Mouse (Mus musculus) forebrain, postnatal 0 days (tissue): ENCODE data around the gene Pde7b. TPM values are rescaled to one million over a fixed set of nuclear protein-coding genes. Genes with fewer than 3 reads are reported as not detected.

Source experiments
- ATAC-seq: fragments of 200-750 bp; cut with Nextera tagmentation; 2 replicates; pipeline ENCODE4 v1.8.0; 2017; ENCODE audit warnings: mild to moderate bottlenecking, moderate library complexity
- DNase-seq: peaks from one replicate; pipeline ENCODE4 v3.0.0-alpha.2; 2015
- H3K27ac ChIP-seq: fragments of 300-500 bp; sonication (generic); 2 replicates; pipeline ENCODE4 v1.5.1; 2014; ENCODE audit warnings: low read depth, mild to moderate bottlenecking, antibody characterized with exemption, low read length, moderate library complexity, mixed read lengths
- H3K27me3 ChIP-seq: fragments of 300-500 bp; sonication (generic); 2 replicates; pipeline ENCODE4 v1.6.1; 2014; ENCODE audit warnings: mild to moderate bottlenecking, low read length, mixed read lengths; ENCODE audit not compliant: insufficient read depth
- H3K36me3 ChIP-seq: fragments of 300-500 bp; sonication (generic); 2 replicates; pipeline ENCODE4 v1.6.1; 2014; ENCODE audit warnings: mild to moderate bottlenecking, moderate library complexity; ENCODE audit not compliant: insufficient read depth
- H3K4me1 ChIP-seq: fragments of 300-500 bp; sonication (generic); 2 replicates; pipeline ENCODE4 v1.6.1; 2014; ENCODE audit warnings: antibody characterized with exemption; ENCODE audit not compliant: insufficient read depth
- H3K4me2 ChIP-seq: fragments of 300-500 bp; sonication (generic); 2 replicates; pipeline ENCODE4 v1.6.1; 2014; ENCODE audit warnings: low read depth, mild to moderate bottlenecking, moderate library complexity
- H3K4me3 ChIP-seq: fragments of 300-500 bp; sonication (generic); 2 replicates; pipeline ENCODE4 v1.5.1; 2014; ENCODE audit warnings: low read depth, low read length, mixed read lengths
- H3K9ac ChIP-seq: fragments of 300-500 bp; sonication (generic); 2 replicates; pipeline ENCODE4 v1.6.1; 2014; ENCODE audit warnings: mild to moderate bottlenecking
- H3K9me3 ChIP-seq: fragments of 300-500 bp; sonication (generic); 2 replicates; pipeline ENCODE4 v1.6.1; 2016; ENCODE audit warnings: low read length
- CTCF ChIP-seq: sonication (generic); IDR thresholded peaks from 2 replicates; pipeline ENCODE4 v1.5.1; 2016; ENCODE audit warnings: antibody characterized with exemption, control low read depth, low read depth
- WGBS: fragments of 180-500 bp; shearing (Covaris S2); extraction: QIAGEN DNeasy Blood & Tissue Kit; methylation state at CpG from one replicate; pipeline ENCODE4 v1.1.7; 2014; 5-methylcytosine and 5-hydroxymethylcytosine counted together
- polyA plus RNA-seq: library from polyadenylated mRNA; unstranded; fragments of >200 nt; fragmentation: Nextera tagmentation; extraction: Ambion mirVana; gene quantifications from 2 replicates; pipeline ENCODE4 v1.2.1, GENCODE M21; 2015
- total RNA-seq: library from RNA; depleted of rRNA; stranded (reverse); fragments of >200 nt; gene quantifications from 2 replicates; pipeline ENCODE4 v1.2.3, GENCODE M21; 2014

The Pde7b gene
- total and polyA plus RNA-seq, 2 experiments from 2014 or later, result 2.4 to 9.4 TPM

DNA sequence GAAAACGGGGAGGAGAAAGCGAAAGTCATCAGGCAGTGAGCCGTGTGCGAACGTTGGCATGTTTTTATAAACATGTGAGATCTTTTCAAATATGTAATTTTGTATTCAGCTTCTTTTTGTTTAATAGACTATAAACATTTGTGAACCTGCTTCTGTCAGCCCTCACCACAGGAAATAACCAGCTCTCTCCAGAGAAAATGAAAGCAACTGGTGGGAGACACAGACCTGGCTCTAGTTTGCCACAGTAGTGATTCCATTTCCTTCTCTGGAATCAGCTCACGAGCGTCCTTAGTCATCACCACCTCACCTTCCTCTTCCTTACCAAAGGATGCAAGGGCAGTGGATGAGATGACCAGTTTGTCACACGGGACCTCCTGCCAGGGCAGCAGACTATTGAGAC is 252.9 kb downstream of the Pde7b start:
- WGBS, result 80% methylated on average over 8 of the region's 8 CpGs
- Histone ChIP-seq H3K27me3 (no peaks in the 10 kb centered on the region), H3K36me3 (no peaks in the 10 kb centered on the region), H3K4me2 (no peak overlapping the region), H3K4me1 (peaks cover 10% of the 10 kb centered on the region; the same call in 1 of the 2 replicates), H3K9me3 (no peaks in the 10 kb centered on the region), H3K27ac (no peak overlapping the region), H3K9ac (no peak overlapping the region), H3K4me3 (no peak overlapping the region)
- no peak for ATAC-seq
- no peak for DNase-seq
- no peak for TF ChIP-seq CTCF

DNA sequence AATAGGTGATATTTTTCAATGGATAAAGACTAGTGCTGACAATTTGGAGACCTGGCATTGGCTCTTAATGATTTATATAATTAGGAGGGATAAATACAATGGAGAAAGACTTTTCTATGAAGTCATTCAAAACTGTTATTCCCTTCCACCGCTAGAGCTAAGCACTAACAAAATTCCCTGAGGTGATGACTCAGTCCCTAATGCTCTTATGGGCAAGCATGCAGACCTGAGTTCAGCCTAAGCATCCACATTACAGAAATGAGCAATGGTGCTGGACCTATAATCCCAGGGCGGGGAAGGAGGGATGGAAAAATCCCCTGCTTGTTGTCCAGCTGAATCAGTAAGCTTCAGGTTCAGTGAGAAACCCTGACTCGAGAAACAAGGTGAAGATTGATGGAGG is 260.2 kb downstream of the Pde7b start:
- no peaks in the 10 kb centered on the region for H3K36me3 ChIP-seq
- H3K4me1 ChIP-seq, result no peaks in the 10 kb centered on the region
- no peak overlapping the region for H3K4me3 ChIP-seq
- DNase-seq (no peak), ATAC-seq (no peak)
- no peak overlapping the region for H3K9ac ChIP-seq
- TF ChIP-seq CTCF, result no peak
- H3K27me3 ChIP-seq, result no peaks in the 10 kb centered on the region
- no peak overlapping the region for H3K27ac ChIP-seq
- H3K4me2 ChIP-seq, result no peak overlapping the region
- H3K9me3 ChIP-seq, result no peaks in the 10 kb centered on the region
- 77% methylated on average over 3 of the region's 3 CpGs for WGBS

DNA sequence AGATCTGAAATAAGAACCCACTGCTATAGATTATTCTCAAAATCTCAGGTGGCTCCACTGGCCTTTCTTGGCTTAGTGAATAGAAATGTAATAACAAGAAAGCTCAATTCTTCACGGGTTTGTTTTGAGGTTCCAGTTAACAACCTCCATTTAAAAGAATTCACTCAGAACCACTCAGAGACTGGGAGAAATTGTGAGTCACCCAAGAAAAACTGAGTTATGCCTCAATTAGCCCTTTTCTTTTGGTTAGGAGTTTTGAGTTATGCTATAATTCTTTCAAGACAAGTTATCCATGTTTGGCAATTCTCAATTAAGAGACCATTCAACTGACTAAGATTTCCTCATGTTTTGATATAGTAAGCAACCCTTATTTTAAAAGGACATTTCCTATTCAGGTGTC is 260.9 kb downstream of the Pde7b start:
- H3K27ac ChIP-seq, result no peak overlapping the region
- H3K4me1 ChIP-seq, result no peaks in the 10 kb centered on the region
- no peak overlapping the region for H3K9ac ChIP-seq
- ATAC-seq (no peak), DNase-seq (no peak)
- H3K36me3 ChIP-seq, result no peaks in the 10 kb centered on the region
- WGBS, result 86% methylated on average over 1 of the region's 1 CpGs
- H3K27me3 ChIP-seq, result no peaks in the 10 kb centered on the region
- H3K9me3 ChIP-seq, result no peaks in the 10 kb centered on the region
- TF ChIP-seq CTCF, result no peak
- H3K4me2 ChIP-seq, result no peak overlapping the region
- H3K4me3 ChIP-seq, result no peak overlapping the region

DNA sequence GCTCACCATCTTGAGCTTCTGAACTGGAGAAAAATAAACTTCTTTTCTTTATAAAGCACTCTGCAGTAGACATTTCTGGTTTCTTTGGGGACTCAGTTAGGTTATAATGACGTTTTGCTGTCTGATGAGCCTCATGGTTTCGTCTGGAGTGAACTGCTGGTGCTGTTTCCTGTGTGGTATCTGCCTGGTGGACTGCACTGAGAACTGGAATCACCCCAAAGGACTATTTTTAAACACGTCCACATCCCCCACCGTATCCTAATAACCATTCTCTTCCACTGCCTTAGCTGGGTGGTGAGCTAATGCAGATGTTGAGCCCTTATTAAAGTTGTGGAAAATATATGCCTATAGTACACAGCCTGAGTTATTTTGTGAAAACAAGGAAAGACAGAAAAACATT is 262.3 kb downstream of the Pde7b start:
- ATAC-seq (no peak), DNase-seq (no peak)

DNA sequence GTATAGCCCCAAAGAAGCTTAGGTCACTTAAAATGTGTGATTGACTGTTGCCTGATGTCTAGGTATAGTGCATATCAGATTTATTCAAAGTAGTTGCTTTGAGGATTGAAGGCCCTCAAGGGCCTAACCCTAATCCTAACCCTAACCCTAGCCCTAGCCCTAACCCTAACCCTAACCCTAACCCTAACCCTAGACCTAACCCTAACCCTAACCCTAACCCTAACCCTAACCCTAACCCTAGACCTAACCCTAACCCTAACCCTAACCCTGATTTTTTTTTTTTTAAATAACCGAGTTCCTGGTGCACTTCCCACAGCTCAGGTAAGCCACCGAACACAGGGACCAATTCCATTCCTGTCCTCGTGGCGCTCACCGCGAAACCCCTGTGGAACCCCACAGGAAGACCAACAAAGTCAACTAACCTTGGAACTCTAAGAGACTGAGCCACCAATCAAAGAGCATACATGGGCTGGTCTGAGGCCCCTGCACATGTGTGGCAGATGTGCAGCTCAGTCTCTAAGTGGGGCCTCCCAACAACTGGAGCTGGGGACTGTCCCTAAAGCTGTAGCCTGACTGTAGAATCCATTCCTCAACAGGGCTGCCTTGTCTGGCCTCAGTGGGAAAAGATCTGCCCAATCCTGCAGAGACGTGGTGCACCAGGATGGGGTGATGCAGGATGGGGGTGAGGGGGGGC is 265.1 kb downstream of the Pde7b start:
- DNase-seq (no peak), ATAC-seq (no peak)
- H3K36me3 ChIP-seq, result no peaks in the 10 kb centered on the region
- H3K4me2 ChIP-seq, result no peak overlapping the region
- no peak overlapping the region for H3K27ac ChIP-seq
- no peaks in the 10 kb centered on the region for H3K4me1 ChIP-seq
- no peaks in the 10 kb centered on the region for H3K27me3 ChIP-seq
- no peak for TF ChIP-seq CTCF
- H3K9ac ChIP-seq, result no peak overlapping the region
- WGBS, result 94% methylated on average over 7 of the region's 7 CpGs
- no peaks in the 10 kb centered on the region for H3K9me3 ChIP-seq
- no peak overlapping the region for H3K4me3 ChIP-seq

More for the DNA sequence above, 262.3 kb downstream of the Pde7b start:
- no peaks in the 10 kb centered on the region for H3K4me1 ChIP-seq
- 81% methylated on average over 4 of the region's 4 CpGs for WGBS
- H3K9me3 ChIP-seq, result no peaks in the 10 kb centered on the region
- H3K9ac ChIP-seq, result no peak overlapping the region
- H3K27ac ChIP-seq, result no peak overlapping the region
- no peak for TF ChIP-seq CTCF
- H3K4me2 ChIP-seq, result no peak overlapping the region
- no peak overlapping the region for H3K4me3 ChIP-seq
- no peaks in the 10 kb centered on the region for H3K36me3 ChIP-seq
- no peaks in the 10 kb centered on the region for H3K27me3 ChIP-seq

DNA sequence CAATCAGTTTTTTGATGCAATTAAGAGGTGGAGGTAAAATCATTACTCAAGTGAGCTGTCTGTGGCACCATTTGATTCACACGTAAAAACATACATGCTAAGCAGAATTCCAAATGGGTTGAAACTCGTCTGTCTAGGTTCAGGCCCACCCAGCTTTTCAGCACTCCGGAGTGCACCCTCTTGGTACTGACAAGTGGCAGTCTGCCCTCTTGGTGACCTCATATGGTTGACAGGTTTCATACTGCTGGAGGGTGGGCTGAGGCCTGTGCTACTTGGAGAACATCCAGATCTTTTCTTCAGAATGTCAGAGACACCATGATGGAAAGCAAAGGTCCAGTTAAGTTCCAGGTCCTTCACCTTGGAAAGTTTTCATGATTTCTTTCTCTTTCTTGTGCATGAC is 265.7 kb downstream of the Pde7b start:
- no peak for DNase-seq
- H3K4me1 ChIP-seq, result no peaks in the 10 kb centered on the region
- no peak overlapping the region for H3K4me2 ChIP-seq
- no peak overlapping the region for H3K4me3 ChIP-seq
- H3K36me3 ChIP-seq, result no peaks in the 10 kb centered on the region
- TF ChIP-seq CTCF, result no peak
- no peak overlapping the region for H3K27ac ChIP-seq
- no peak for ATAC-seq
- no peaks in the 10 kb centered on the region for H3K9me3 ChIP-seq
- H3K9ac ChIP-seq, result no peak overlapping the region
- H3K27me3 ChIP-seq, result no peaks in the 10 kb centered on the region
- WGBS, result 79% methylated on average over 3 of the region's 3 CpGs

DNA sequence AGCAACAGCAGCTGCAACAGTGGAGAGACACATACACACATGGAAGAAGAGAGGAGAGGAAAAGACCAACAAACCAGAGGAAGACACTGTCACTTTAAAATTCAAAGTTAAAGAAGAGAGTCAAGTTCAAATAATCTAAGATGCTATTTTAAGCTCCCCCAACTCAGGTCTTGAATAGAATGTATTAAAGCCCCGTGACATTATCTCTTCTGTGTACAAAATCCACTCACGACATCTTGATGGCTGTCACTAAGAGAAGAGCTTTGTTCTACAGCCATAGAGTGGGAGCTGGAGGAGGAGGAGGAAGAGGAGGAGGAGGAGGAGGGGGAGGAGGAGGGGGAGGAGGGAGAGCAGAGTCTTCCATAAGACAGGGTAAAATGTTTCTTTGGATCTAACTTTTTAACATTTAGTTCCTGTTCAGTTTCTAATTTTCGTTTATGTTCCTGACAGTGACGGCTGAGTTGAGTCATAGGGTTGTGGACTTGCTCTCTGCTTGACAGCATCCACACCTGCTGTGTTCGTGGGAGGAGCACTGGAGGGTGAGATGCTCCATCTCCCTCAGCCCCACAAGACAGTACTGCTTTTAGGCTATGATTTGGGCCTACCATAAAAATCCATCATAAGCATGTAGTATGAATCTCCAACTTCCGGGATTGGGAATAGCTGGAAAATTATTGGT is 270.4 kb downstream of the Pde7b start:
- TF ChIP-seq CTCF, result no peak

More for the DNA sequence above, 270.4 kb downstream of the Pde7b start:
- H3K4me2 ChIP-seq, result no peak overlapping the region
- H3K9ac ChIP-seq, result no peak overlapping the region
- ATAC-seq (peak; percentile 60; the same call in 1 of the 2 replicates), DNase-seq (no peak)
- H3K4me3 ChIP-seq, result no peak overlapping the region
- H3K9me3 ChIP-seq, result no peaks in the 10 kb centered on the region
- no peaks in the 10 kb centered on the region for H3K4me1 ChIP-seq
- no peaks in the 10 kb centered on the region for H3K27me3 ChIP-seq
- no peak overlapping the region for H3K27ac ChIP-seq
- 58% methylated on average over 6 of the region's 6 CpGs for WGBS
- no peaks in the 10 kb centered on the region for H3K36me3 ChIP-seq
